Mouse (Mus musculus): ENCODE results near the gene Gm36028.

Gene Gm36028

DNA sequence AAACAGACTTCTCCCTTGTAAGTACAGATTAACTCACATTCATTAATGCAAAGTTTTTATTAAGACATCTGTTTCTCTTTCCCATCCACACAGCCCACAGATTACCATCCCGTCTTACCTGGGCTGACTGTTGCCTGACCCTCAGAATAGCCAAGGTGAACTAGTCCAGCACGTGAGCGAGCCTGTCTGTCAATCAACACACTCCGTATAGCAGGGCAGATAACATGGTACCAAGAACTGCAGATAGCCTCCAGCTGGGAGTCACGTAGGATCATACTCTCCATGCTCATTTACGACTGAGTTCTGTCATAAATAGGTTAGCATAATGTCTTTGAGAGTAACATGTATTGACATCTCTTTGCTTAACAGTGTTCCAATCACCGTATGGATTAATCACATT, at the start of gene Gm36028:
Gm36028 (minus strand) TSS at position 118 of the 400 bp plus-strand sequence.
- DNase-seq: no peak

DNA sequence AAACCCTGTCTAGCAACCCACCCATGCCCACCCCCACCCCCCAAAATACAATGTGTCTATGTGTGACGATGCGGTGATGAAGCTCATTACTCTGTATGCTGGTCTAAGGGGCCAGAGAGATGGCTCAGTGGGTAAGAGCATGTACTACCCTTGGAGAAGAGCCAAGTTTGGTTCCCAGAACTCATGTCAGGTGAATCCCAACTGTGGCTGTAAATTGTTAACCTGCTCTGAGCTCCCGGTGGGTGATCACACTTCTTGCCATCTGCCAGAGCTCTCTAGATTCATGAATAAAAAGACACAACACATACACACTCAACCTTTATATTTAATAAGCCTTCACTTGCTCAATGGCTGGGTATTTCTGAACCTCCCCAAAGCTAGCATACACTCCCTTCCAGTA, 45.5 kb upstream of the Gm36028 start:
- no peak for DNase-seq

DNA sequence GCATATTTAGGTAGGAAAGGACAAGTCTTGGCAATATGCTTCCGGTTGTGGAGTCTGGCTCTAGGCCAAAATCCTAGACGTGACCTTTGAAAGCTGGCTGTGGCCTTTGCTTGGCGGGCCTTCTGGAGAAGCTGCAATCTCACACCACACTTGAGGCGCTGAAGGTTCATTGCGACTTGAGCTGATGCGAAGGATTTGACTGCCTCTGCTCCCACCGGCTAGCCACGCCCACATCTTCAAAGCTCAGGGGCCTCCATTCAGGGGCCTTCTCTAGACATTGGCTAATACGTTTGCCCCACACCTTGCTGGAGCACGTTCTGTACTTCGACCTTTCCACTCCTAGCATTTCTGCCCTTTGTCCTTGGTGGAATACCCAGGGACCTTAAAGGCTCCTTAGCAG, 40.4 kb upstream of the Gm36028 start:
- DNase-seq: no peak

DNA sequence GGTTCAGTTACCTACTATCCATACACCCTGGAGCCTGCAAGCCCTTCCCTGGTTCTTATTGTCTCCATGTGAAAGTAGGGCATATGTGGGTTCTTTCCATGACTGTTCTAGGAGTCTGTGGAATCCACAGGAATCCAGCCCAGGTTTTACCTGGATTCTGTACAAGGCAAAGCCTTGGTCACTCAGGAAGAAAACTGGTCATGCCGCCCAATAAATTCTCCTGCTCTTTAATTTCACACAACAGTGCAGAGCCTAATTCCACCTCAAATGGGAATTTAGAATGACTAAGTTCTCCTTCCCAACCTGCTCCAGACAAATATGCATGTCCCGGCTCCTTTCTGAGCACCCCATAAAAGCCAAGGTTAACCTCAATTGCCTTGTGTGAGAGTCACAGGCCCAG, 38.4 kb upstream of the Gm36028 start:
- DNase-seq: no peak

DNA sequence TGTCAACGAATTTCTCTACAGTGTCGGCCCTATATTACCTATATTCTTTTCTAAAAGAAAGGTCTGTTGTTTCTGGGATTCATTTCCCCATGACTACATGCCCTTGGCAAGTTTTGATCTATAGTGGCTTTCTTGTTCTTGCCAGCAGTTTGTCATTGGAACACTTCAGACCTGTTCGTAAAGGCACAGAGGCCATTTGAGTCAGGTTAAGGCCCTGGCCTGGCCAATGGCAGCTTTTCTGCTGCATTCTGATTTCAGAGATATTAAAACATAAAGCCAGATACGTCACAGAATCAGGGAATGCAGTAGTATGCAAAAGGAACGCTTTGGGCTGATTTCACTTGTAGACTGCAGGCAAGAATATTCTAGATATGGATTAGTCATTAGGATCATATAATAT, 37.8 kb upstream of the Gm36028 start:
- DNase-seq: no peak

DNA sequence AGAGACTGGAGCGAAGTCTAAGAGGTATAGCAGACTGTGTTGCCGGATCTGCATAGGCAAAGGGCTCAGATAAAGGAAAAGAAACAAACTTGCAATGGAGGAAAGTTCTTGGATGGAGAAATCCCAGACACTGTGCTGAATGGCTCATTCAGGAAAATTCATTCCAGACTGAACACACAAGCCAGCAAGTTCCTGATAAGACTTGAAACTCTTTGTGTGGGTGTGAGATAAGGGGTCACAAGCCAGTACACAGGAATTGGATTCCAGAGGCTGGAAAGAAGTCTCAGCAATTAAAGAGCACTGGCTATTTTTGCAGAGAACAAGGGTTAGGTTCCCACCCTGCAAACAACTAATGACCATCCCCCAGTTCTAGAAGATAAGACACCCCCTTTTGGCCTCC, 33.0 kb upstream of the Gm36028 start:
- DNase-seq: no peak

DNA sequence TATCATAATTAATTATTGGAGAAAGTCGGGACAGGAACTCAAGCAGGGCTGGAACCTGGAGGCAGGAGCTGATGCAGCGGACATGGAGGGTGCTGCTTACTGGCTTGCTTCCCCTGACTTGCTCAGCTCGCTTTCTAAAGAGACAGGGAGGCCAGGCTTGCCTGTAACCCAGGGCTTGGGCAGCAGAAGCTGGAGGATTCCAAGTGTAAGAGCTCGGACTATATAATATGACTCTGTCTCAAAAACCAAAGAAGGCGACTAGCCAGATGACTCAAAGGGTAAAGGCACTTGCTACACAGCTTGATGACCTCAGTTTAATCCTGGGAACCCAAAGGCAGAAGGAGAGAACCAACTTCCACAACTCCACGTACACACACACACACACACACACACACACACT, 32.4 kb upstream of the Gm36028 start:
- DNase-seq: no peak

DNA sequence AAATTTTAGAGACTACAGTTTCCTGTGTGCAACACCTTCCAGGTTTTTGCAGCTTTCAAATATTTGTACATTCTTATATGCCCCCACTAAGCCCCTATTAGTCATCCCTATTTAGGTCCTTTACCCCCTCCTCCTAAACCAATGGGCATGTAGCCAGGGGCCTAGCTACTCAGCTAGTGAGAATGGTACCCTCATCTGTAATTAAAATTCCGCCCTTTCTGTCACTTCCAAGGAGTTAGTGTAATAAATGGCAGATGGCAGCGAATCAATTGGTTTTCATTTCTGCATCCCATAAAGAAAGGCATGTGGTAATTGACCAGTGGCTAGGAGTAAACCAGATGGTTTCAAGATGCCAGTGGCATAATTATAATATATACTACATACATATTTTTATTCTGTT, 31.7 kb upstream of the Gm36028 start:
- DNase-seq: no peak

DNA sequence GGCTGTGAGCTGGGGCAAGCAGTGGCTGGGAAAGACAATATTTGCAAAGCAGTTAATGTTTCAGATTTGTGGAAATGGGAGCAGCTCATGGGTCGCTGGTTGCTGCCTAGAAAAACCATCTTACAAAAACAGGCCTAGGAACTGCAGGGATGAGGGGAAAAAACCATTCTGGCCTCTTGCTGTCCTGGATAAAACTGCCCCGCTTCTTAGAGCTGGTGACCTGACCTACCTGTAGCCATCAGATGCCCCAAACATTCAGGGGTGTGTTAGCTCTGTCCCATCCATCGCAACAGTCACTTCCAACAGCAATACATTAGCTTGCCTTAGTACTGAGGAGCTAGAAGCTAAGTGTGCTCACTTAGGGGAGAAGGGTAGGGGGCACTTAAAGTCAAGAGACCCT, 28.0 kb upstream of the Gm36028 start:
- DNase-seq: no peak

DNA sequence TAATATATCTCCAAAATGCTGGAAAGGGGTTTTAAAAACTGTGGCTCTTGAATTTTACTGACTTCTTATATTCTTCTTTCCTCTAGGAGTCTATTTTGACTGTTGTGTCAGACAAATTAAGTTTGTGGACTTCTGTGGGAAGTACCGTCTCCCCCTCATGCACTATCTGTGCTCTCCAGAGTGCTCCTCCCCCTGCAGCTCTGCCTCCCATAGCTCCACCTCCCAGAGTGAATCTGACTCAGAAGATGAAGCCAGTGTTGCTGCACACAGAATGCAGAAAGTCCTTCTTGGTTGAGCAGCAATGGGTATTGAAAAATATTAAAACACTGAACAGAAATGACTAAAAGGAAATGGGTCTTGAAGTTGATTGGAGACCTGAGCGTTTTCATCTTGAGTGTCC, 20.2 kb upstream of the Gm36028 start:
- no peak for DNase-seq

DNA sequence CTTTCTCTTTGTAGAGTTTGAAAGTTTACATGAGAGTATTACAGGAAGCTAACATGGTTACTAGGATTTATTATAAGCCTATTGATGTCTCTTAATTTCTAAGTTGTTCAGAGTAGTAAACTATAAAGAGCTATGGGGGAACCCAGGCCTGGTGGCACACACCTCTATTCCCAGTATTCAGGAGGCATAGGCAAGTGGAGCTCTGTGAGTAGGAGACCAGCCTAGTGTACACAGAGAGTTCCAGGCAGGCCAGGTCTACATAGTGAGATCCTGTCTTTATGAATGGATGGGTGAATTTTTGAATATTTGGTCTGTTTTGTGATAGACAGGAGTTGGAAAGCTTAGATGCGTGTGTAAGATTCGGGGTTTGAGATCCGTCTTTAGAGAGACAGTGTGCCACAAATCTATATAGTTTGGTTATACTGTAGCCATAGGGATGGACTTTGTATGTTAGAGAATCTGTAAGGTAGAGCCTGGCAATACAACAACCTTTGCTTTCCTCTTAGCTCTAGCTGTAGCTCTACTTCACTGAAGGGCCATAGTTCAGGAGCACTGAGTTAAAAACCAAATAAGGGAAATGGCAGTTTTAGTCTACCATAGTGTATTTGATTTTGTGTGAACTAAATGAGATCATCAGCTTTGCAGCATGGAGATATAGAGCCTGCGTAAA, 18.9 kb upstream of the Gm36028 start:
- no peak for DNase-seq

DNA sequence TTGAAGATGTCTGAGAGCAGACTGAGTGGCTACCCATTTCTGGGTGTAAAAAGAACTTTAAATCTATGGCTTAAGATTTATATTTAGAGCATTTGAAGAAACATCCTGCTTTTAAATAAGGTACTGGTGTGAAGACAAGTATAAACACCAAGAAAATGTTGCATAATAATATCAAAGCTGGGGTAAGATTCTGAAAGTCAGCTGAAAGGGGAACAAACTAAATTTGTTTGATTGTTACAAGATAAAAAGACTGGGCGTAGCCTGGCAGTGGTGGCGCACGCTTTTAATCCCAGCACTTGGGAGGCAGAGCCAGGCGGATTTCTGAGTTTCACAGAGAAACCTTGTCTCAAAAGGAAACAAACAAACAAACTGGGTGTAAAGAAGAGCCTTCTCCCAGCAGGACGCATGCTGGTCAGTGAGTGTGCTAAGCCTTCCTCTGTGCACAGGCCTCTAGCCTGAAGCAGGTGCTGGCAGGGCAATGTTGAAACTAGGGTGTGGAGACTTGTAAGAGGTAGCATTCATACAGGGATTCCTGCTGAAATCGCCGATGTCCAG, 18.1 kb upstream of the Gm36028 start:
- no peak for DNase-seq

DNA sequence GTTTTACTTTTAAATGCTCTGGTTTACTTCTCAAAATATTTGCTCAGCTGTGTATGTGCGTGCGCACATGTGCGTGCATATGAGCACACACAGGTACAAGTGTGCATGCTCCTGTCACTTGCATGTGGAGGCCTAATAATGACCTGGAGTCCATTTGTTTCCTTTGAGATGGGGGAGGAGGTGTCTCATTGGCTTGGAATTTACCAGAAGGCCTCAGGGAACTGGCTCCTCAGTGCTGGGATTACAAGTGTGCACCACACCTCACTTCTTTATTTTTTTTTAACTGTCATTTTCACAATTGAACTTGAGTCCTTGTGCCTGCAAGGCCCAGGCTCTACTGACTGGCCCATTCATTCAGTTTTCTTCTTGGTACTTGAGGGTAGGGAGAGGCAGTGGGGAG, 16.5 kb upstream of the Gm36028 start:
- no peak for DNase-seq

DNA sequence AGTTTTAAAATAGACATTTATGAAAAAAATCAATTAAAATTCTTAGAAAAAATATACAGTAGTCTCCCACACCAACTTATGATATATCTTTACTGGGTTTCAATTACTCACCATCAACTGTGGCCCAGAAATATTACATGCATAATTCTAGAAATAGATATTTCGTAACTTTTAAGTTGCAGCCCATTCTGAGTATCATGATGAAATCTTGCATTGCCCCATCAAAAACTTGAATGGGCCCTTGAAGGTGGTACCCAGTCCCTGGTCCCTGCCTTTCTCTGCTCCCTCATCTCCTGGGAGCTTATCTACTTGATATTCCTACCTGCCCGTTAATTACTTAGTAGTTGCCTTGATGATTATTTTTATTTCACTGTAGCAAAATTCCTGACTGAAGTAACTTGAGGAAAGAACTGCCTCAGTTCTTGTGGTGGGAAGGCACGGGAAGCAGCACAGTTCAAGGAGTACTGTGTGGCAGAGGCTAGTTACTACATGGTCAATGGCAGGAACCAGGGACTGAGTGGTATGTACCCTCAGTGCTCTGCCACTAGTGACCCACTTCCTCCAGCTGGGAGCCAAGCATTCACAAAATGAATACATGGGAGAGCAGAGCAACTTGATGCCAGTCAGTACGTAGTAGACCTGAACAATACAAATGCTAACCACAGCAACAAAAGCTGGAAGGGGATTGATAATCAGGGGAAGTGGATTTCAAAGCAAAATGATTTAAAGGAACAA, 13.7 kb upstream of the Gm36028 start:
- no peak for DNase-seq

DNA sequence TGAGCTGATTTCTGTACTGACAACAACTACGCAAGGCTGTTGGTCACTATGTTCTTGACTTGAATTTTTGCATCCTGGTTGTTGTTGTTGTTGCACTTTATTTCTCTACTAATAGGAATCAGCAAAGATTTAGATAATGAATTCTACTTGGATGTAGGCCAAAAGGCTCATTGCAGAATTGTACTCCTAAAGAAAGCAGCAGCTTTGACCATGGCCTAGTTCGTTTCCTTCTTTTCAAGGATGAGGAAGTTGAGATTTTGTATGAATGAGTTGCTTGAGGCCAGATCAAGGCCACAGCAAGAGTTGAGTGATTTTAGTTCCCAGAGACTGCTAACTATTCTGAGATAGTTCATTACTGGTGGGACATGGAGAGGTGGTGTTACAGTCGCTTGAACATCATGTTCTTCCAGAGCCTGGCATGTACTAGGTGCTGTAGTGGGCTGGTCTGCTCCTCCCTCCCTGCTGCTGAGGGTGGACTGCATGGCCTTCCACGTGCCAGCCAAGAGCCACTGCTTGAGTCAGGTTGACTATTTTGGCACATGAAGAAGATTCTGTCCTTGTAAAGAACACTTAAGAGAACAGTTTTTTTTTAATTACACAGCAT, 10.3 kb upstream of the Gm36028 start:
- DNase-seq: no peak

DNA sequence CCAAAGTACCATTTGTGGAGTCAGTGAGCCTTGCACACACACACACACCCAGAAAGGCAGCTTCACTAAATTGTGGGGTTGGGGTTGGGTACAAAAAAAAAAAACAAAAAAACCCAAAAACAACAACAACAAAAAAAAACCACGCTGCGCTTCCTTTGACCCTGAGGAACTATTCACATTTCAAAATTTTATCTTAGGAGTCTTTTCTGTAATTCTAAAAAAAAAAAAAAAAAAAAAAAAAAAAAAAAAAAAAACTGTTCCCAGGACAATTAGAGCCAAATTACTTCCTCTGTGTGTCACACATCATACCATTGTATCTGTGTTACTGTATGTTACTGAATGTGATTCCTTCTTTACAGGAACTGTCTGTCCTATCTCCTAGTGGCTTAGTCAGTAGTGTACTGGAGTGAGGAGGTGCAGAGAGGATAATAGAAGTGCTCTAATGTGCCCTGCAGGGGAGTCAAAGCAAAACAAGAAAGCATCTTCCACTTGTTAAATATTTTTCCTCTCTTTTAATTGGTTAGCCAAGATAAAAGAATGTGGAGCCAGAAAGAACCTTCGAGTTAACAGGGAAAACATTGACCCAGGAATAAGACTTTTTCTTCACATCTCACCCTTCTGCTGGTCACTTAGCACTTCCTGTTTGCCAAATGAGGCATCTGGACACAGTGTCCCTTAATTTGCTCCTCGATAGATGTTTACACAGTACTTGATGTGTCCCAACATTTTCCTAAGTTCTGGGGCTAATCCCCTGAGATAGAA, 8.7 kb upstream of the Gm36028 start:
- DNase-seq: no peak

DNA sequence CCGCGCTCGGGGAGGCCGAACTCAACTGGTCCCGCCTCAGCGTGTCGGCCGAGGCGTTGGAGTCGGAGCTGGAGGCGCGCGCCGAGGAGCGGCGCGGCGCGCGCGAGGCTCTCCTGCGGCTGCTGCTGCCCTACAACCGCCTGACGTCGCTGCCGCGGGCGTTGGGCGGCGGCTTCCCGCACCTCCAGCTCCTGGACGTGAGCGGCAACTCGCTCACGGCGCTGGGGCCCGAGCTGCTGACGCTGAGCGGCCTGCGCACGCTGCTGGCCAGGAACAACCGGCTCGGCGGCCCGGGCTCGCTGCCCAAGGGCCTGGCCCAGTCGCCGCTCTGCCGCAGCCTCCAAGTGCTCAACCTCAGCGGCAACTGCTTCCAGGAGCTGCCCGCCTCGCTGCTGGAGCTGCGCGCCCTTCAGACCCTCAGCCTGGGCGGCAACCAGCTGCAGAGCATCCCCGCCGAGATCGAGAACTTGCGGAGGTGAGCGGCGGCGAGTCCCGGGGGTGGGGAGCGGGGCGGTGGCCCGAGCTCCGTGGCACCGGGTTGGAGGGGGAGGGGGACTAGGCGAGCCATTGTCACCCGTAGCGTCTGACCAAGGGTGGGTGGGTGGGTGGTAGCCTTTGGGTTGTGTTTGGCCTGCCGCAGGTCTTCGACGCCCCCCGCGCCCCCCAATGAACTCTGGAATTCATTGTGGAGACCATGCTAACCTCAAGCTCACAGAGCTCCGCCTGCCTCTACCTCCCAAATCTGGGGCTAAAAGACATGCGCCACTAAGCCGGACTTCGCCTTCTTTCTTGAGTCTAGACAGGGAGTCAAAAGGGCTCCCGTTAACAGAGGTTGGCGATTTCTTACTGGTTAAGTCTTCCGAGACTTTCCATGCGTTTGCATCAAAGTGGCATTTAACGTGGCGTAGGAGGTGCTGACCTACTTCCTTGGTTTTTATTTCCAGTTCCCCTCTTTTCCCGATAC, 7.8 kb upstream of the Gm36028 start:
- DNase-seq: no peak

DNA sequence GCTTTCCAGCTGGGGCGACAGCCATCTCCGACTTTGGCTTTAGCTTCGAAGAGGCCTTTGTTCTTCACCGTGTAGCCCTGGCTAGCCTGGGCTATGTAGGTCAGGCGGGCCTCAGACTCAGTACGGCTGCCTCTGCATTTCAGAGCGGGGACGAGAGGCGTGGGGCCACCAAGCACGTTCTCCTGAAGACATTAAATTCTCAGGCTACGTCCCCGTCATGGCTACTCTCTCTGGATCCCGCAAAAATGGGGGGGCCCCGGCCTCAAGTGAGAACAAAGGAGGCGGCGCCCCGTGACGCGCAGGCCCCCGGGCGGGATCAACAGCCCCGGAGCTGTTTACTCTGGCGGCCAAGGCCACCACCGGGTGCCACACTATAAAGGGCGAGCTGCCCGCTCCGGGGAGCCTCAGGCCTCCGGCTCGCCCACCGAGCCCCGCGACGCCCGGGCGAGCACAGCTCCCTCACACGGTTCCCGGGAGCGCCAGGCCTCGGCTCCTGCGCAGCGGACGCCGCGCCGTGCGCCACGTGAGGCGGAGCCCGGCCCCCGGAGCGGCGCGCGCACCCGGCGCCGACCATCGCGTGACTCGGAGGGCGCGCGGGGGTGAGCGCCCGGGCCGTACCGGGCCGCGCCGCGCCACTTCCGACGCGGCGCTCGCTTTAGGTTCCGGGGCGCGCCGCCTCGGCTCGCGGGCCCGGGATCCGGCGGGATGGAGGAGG, 7.0 kb upstream of the Gm36028 start, which contains the start of gene Lrrc58:
Lrrc58 (plus strand) TSS at position 599 of the 715 bp plus-strand sequence.
- DNase-seq: peak; percentile 83

DNA sequence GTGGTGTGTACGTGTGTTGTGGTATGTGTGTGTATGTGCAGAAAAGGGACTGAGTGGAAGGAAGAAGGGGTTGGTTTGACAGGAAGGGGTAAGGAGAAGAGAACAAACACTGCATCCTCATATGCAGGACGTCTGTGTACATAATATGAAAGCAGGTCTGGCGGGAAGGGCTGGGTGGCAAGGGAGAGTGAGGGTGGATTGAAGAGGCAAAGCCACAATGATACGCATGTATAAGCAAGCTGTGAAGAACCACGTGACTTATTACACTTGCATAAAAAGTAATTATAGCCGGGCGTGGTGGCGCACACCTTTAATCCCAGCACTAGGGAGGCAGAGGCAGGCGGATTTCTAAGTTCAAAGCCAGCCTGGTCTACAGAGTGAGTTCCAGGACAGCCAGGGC, 4.9 kb upstream of the Gm36028 start:
- no peak for DNase-seq

DNA sequence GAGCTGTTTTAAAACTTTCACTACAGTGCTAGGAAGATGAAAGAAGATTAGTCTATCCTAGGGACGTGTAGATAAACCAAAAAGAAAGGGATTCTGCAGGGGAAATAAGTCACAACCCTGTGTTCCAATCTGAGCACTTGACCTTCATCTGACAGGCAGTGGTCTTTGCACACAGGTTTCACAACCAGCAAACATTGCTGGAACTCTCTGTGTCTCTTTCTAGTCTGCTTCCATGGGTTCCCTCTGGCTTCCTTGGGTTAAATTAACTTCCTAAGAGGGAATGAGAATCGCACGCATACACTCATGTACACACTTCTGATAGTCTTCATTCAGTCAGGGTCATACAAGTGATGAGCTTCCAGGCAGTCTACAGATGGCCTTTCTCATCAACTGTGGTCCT, 2.9 kb upstream of the Gm36028 start:
- DNase-seq: no peak

DNA sequence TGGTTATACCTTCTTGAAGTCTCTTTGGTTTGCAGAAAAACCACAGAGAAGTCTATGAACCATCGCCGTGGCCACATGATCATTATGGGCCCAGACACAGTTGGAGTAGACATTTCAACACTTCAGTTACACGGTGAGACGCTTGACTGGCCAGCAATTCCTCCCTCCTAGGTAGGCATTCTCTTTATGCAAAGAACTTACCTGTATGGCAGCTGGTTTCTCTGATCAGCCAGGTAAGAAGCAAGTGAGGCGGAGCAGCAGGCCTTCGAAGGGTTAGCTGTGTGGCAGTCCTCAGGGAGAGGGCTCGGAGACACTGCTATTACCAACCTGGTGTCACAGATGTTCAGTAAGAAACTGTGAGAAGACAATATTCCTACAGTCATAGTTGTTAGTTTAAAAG, 733 bp downstream of the Gm36028 start:
- DNase-seq: no peak

All from cerebellum, adult 11 months (tissue).